Mouse (Mus musculus) myocyte (in vitro differentiated cells): ENCODE measurements around the gene Dynlt1c.
"Not testable (repeated sequence)": the region's sequence is repeated elsewhere in the genome, so short reads cannot be mapped to it uniquely, and the experiment has no call there.

ENCODE experiments used
- MAX ChIP-seq: IDR thresholded peaks from one replicate; pipeline ENCODE4 v1.6.1; 2011; ENCODE audit warnings: low read depth, mild to moderate bottlenecking, control low read depth
- POLR2A ChIP-seq: IDR thresholded peaks from one replicate; pipeline ENCODE4 v1.6.1; 2011; ENCODE audit warnings: low read depth, mild to moderate bottlenecking, control low read depth, moderate library complexity; ENCODE audit not compliant: insufficient read length

GRCm38 (mm10) chr17:6575376-6575775, 26.1 kb upstream of the Dynlt1c start:
- TF ChIP-seq MAX, POLR2A: not testable (repeated sequence)
